ENCODE assay signal across 9 mouse cellular contexts in the genomic region with DNA sequence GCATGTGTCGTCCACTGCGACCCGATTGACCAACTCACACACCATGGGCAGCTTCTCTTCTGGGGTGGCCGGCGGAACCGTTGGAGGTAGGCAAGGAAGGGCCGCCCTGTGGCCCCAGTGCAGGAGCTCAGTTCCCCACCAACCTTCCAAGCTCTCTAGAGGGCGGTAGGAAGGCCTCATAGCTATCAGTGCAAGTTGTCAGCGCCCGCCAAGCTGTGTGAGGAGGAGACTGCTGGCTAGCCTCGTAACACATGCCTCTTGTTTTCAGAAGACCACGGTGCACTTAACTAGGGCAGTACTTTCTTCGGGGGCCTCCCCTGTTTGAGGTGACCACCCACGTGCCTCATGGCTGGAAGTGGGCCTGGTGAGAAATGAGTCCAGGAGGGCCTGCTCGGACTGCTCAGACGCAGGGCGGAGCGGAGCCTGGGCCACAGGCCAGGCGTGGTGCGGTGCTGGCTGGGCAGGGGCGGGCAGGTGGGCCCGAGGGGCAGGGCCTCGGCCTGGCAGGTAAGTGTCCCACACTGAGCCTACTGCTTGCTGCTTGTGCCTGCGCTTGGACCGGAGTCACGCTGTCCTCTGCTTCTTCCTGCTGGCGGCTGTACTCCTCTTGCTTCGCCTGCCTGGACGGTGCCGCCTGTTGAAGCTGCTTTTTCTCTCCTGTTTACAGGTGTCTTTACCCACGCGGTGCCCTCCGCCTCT. TPM values are rescaled to one million over a fixed set of nuclear protein-coding genes. Genes with fewer than 3 reads are reported as not detected.
DNase-seq lines count a peak whose midpoint lies in the region; ATAC-seq and TF ChIP-seq lines count a peak whose summit lies in the region.
"Had no signal": no experiment of that assay in that cellular context is flagged by ENCODE, and none has a peak within 500 bp of the region (broad histone marks: within the 10 kb centered on the region; RNA-seq: fewer than 3 reads in every experiment).

No protein-coding gene starts in this region.

- no peaks in the 10 kb centered on the region for H3K4me1 ChIP-seq in kidney, postnatal 0 days (replicated peaks; ENCODE audit: insufficient read depth, low read length)
- peaks cover 8% of the 10 kb centered on the region; the same call in 1 of the 2 replicates for H3K4me1 ChIP-seq in stomach, embryonic 16.5 days (ENCODE audit: control insufficient read depth, insufficient read depth, low read length)

- H3K27ac ChIP-seq in kidney, postnatal 0 days, result no peak overlapping the region
- no peak overlapping the region for H3K27ac ChIP-seq in stomach, embryonic 16.5 days (ENCODE audit: low read length)

- H3K4me3 ChIP-seq in kidney, postnatal 0 days (replicated peaks; ENCODE audit: low read depth, low read length), result no peak overlapping the region
- no peak overlapping the region for H3K4me3 ChIP-seq in stomach, embryonic 16.5 days (replicated peaks; ENCODE audit: low read length)

- peak; percentile 60 for DNase-seq in cerebellum, adult 8-10 months
- no peak for DNase-seq in cerebellum, postnatal 25 days
- no peak for DNase-seq in kidney, postnatal 0 days (ENCODE audit: low spot score)
- DNase-seq in kidney, postnatal 14 days, result no peak
- DNase-seq in thymus, postnatal 4 days, result peak; percentile 53
- no peak for DNase-seq in thymus, adult 18-20 months

- no peak overlapping the region for H3K4me2 ChIP-seq in kidney, postnatal 0 days (ENCODE audit: low read length)
- no peak overlapping the region for H3K4me2 ChIP-seq in stomach, embryonic 16.5 days (ENCODE audit: low read depth, low read length)

- H3K9me3 ChIP-seq in kidney, postnatal 0 days (replicated peaks; ENCODE audit: low read length), result no peaks in the 10 kb centered on the region
- H3K9me3 ChIP-seq in stomach, embryonic 16.5 days (replicated peaks; ENCODE audit: control insufficient read depth, low read length), result no peaks in the 10 kb centered on the region

- H3K36me3 ChIP-seq in kidney, postnatal 0 days (ENCODE audit: insufficient read depth, low read length), result peaks cover 82% of the 10 kb centered on the region
- peaks cover 34% of the 10 kb centered on the region for H3K36me3 ChIP-seq in stomach, embryonic 16.5 days (ENCODE audit: control insufficient read depth, insufficient read depth, low read length)

- ATAC-seq in kidney, postnatal 0 days (replicated peaks; ENCODE audit: low FRiP score, low read depth), result 0 out of 2 replicates have a peak, but pooled peaks have one; percentile 9
- ATAC-seq in stomach, embryonic 16.5 days (ENCODE audit: insufficient read depth, low FRiP score), result peak; percentile 12; the same call in 1 of the 2 replicates
- no peak for ATAC-seq in megakaryocyte, adult 5-6 weeks (ENCODE audit: poor library complexity, severe bottlenecking)
- ATAC-seq: lung, postnatal 0 days had no signal

- H3K27me3 ChIP-seq in kidney, postnatal 0 days (ENCODE audit: insufficient read depth, low read length), result no peaks in the 10 kb centered on the region
- no peaks in the 10 kb centered on the region for H3K27me3 ChIP-seq in stomach, embryonic 16.5 days (ENCODE audit: control insufficient read depth, insufficient read depth, low read length)

- 78% methylated on average over 33 of the region's 33 CpGs for WGBS in kidney, postnatal 0 days
- WGBS in stomach, embryonic 16.5 days, result 74% methylated on average over 33 of the region's 33 CpGs

- TF ChIP-seq CTCF in kidney, postnatal 0 days (IDR thresholded peaks at IDR 0.05; ENCODE audit: low read depth), result no peak

- no peak overlapping the region for H3K9ac ChIP-seq in kidney, postnatal 0 days (ENCODE audit: low read depth, low read length)
- H3K9ac ChIP-seq in stomach, embryonic 16.5 days (ENCODE audit: low read length), result 0 out of 2 replicates have a peak overlapping the region, but pooled peaks have one; percentile 19

RNA-seq across cellular contexts. Expression of a gene that starts 6.4 kb away (rescaled TPM):
- polyA plus RNA-seq in kidney, postnatal 0 days (2015; fragmentation: Nextera tagmentation; extraction: Ambion mirVana), result 57.1 and 61.9 TPM in 2 replicates
- polyA plus RNA-seq in stomach, embryonic 16.5 days (2015; fragmentation: Nextera tagmentation; extraction: Ambion mirVana), result 51.3 and 53.7 TPM in 2 replicates
- 45.8 and 46.6 TPM in 2 replicates for total RNA-seq in megakaryocyte, adult 5-6 weeks (2015)
- 13.1 and 20.4 TPM in 2 replicates for total RNA-seq in megakaryocyte, adult 5-6 weeks (2017)

RNA-seq across cellular contexts. Expression of a gene that starts 6.8 kb away (rescaled TPM):
- 83.7 and 86.6 TPM in 2 replicates for polyA plus RNA-seq in kidney, postnatal 0 days (2015; fragmentation: Nextera tagmentation; extraction: Ambion mirVana)
- 102 and 114 TPM in 2 replicates for polyA plus RNA-seq in stomach, embryonic 16.5 days (2015; fragmentation: Nextera tagmentation; extraction: Ambion mirVana)
- total RNA-seq in megakaryocyte, adult 5-6 weeks (2015), result 82.4 and 84.3 TPM in 2 replicates
- 35.5 and 43.5 TPM in 2 replicates for total RNA-seq in megakaryocyte, adult 5-6 weeks (2017)

RNA-seq across cellular contexts. Expression of a gene that starts 13.4 kb away (rescaled TPM):
- polyA plus RNA-seq in kidney, postnatal 0 days (2015; fragmentation: Nextera tagmentation; extraction: Ambion mirVana), result 0.09 TPM in 1 of 2 replicates, not detected in the other
- polyA plus RNA-seq in stomach, embryonic 16.5 days (2015; fragmentation: Nextera tagmentation; extraction: Ambion mirVana), result not detected in 2 replicates
- total RNA-seq in megakaryocyte, adult 5-6 weeks (2015), result not detected in 2 replicates
- not detected in 2 replicates for total RNA-seq in megakaryocyte, adult 5-6 weeks (2017)

RNA-seq across cellular contexts. Expression of a gene that starts 21.7 kb away (rescaled TPM):
- 4.0 and 4.6 TPM in 2 replicates for polyA plus RNA-seq in kidney, postnatal 0 days (2015; fragmentation: Nextera tagmentation; extraction: Ambion mirVana)
- polyA plus RNA-seq in stomach, embryonic 16.5 days (2015; fragmentation: Nextera tagmentation; extraction: Ambion mirVana), result 0.65 and 8.4 TPM in 2 replicates
- not detected in 2 replicates for total RNA-seq in megakaryocyte, adult 5-6 weeks (2015)
- total RNA-seq in megakaryocyte, adult 5-6 weeks (2017), result not detected in 2 replicates

RNA-seq across cellular contexts. Expression of a gene that starts 34.8 kb away (rescaled TPM):
- 1,422 and 1,480 TPM in 2 replicates for polyA plus RNA-seq in kidney, postnatal 0 days (2015; fragmentation: Nextera tagmentation; extraction: Ambion mirVana)
- polyA plus RNA-seq in stomach, embryonic 16.5 days (2015; fragmentation: Nextera tagmentation; extraction: Ambion mirVana), result 1,560 and 1,582 TPM in 2 replicates
- 1,171 and 1,242 TPM in 2 replicates for total RNA-seq in megakaryocyte, adult 5-6 weeks (2015)
- total RNA-seq in megakaryocyte, adult 5-6 weeks (2017), result 206 and 296 TPM in 2 replicates

Comparison
In these comparisons a context has a peak if more than half of its experiments do, and no peak if none do; other contexts are left out.
1. DNase-seq: peak in cerebellum, adult 8-10 months (single experiment) and thymus, postnatal 4 days (single experiment); none in cerebellum, postnatal 25 days (0 of 2), kidney, postnatal 0 days (single experiment), kidney, postnatal 14 days (single experiment) and thymus, adult 18-20 months (0 of 2).